Mouse (Mus musculus) macrophage (primary cell): ENCODE measurements around the gene Clptm1. TPM values are rescaled to one million over a fixed set of nuclear protein-coding genes. Genes with fewer than 3 reads are reported as not detected.

Source experiments
- H3K27ac ChIP-seq: fragments of 350-480 bp; formaldehyde crosslinking; 2 replicates; pipeline ENCODE4 v1.9.0; 2021
- H3K36me3 ChIP-seq: fragments of 350-480 bp; formaldehyde crosslinking; 2 replicates; pipeline ENCODE4 v1.9.0; 2021; ENCODE audit errors: inconsistent target
- H3K4me3 ChIP-seq: fragments of 350-480 bp; formaldehyde crosslinking; 2 replicates; pipeline ENCODE4 v1.9.0; 2021; ENCODE audit errors: inconsistent target
- H3K79me2 ChIP-seq: fragments of 350-480 bp; formaldehyde crosslinking; 2 replicates; pipeline ENCODE4 v1.9.0; 2021; ENCODE audit errors: inconsistent target
- WGBS: methylation state at CpG from one replicate; pipeline ENCODE4 v1.1.7; 2026; ENCODE audit warnings: inconsistent platforms; ENCODE audit not compliant: missing documents; 5-methylcytosine and 5-hydroxymethylcytosine counted together
- polyA plus RNA-seq: library from polyadenylated mRNA; stranded (reverse); fragments of 250-400 nt; gene quantifications from 3 replicates; pipeline ENCODE4 v1.2.4, GENCODE M21; 2018; ENCODE audit warnings: inconsistent platforms

The Clptm1 gene
- polyA plus RNA-seq, 1 experiment from 2014 or later: 90.5 TPM

DNA sequence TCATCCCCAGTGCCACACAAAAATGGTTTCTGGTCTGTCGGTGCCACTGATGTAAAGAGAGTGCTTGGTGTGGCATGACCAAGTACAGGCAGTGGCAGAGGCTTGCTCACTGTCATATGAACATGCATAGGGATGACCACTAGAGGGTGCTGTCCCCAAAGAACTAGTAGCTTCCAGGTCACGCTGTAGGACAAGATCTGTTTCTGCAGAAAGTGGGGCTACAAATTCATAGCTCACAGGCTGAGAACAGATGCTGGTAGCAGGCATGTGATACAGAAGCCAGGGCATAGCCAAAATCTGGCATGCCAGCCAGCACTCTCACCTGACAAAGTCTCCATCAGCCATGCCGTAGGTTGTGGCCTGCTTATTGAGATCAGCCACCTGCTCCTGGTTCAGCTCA, 74.9 kb downstream of the Clptm1 start:
- no peak overlapping the region for H3K4me3 ChIP-seq
- H3K27ac ChIP-seq: no peak overlapping the region
- peaks cover 61% of the 10 kb centered on the region for H3K36me3 ChIP-seq
- no peaks in the 10 kb centered on the region; the same call in 1 of the 2 replicates for H3K79me2 ChIP-seq
- WGBS: 37% methylated on average over 3 of the region's 3 CpGs

DNA sequence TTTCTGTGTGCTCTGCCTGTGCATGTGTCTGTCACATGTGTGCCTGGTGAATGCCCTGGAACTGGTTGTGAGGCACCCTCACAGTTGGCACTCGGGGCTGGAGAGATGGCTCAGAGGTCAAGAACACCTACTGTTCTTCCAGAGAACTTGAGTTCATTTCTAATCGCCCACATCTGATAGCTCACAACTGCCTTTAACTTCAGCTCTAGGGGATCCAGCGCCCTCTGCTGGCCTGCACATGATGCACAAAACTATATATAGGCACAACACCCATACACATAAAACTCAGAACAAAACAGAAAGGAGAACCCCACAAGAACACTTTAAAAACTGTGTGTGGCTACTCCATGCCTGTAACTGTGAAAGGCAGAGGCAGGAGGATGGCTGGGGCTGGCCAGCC, 75.6 kb downstream of the Clptm1 start:
- peaks cover 63% of the 10 kb centered on the region for H3K36me3 ChIP-seq
- H3K4me3 ChIP-seq: no peak overlapping the region
- H3K27ac ChIP-seq: no peak overlapping the region
- WGBS: 65% methylated on average over 3 of the region's 3 CpGs
- no peaks in the 10 kb centered on the region for H3K79me2 ChIP-seq

DNA sequence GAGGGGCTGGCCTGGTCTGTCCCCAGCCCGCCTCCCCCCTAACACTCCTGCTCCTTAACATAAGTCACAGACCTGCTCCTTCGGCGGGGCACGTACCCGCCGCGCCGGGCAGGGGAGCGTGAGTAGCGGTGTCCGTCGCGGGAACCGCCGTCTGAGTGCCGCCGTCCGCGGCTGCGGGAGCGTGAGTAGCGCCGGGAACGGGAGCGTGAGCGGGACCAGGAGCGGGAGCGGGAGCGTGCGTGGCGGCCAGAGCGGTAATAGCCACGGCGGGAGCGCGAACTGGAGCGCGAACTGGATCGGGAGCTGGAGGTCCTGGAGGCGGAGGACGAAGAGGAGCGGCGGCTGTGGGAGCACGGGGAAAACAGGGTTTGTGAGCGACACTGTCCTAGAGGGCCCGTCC, 78.6 kb downstream of the Clptm1 start:
- Histone ChIP-seq H3K36me3 (peaks cover 54% of the 10 kb centered on the region), H3K27ac (no peak overlapping the region), H3K4me3 (no peak overlapping the region), H3K79me2 (no peaks in the 10 kb centered on the region)
- WGBS: 96% methylated on average over 28 of the region's 46 CpGs

Other genes with a start within 250 kb of the Clptm1 start
- 13.7 to 20.2 TPM (median 14.9 TPM) in 3 replicates for gene Mark4, start 206.2 kb downstream of the Clptm1 start, polyA plus RNA-seq
- 0.07 TPM in 1 of 3 replicates, not detected in the others for gene Exoc3l2, start 201.7 kb downstream of the Clptm1 start, polyA plus RNA-seq
- 5.7 to 9.3 TPM (median 6.9 TPM) in 3 replicates for gene Bloc1s3, start 156.7 kb downstream of the Clptm1 start, polyA plus RNA-seq
- 9.4 to 41.1 TPM (median 33.5 TPM) in 3 replicates for gene Trappc6a, start 156.6 kb downstream of the Clptm1 start, polyA plus RNA-seq
- not detected in 3 replicates for gene Nkpd1, start 147.2 kb downstream of the Clptm1 start, polyA plus RNA-seq
- 21.4 to 34.9 TPM (median 23.9 TPM) in 3 replicates for gene Ppp1r37, start 102.0 kb downstream of the Clptm1 start, polyA plus RNA-seq
- 0.16 to 0.24 TPM in 2 of 3 replicates, not detected in the other for gene Zfp296, start 87.7 kb downstream of the Clptm1 start, polyA plus RNA-seq
- 16.9 to 46.6 TPM (median 40.7 TPM) in 3 replicates for gene Gemin7, start 87.4 kb downstream of the Clptm1 start, polyA plus RNA-seq
- 14.0 to 24.9 TPM (median 16.3 TPM) in 3 replicates for gene Clasrp, start 60.5 kb downstream of the Clptm1 start, polyA plus RNA-seq
- 11.3 to 29.9 TPM (median 15.3 TPM) in 3 replicates for gene Relb, start 35.6 kb downstream of the Clptm1 start, polyA plus RNA-seq
- 31.8 to 82.7 TPM (median 33.3 TPM) in 3 replicates for gene Apoc2, start 12.9 kb upstream of the Clptm1 start, polyA plus RNA-seq
- not detected in 3 replicates for gene Gm44805, start 16.4 kb upstream of the Clptm1 start, polyA plus RNA-seq
- 1.1 TPM in 1 of 3 replicates, not detected in the others for gene Apoc4, start 16.4 kb upstream of the Clptm1 start, polyA plus RNA-seq
- 4.3 to 4.7 TPM (median 4.4 TPM) in 3 replicates for gene Apoc1, start 27.6 kb upstream of the Clptm1 start, polyA plus RNA-seq
- gene Apoe, start 34.2 kb upstream of the Clptm1 start, polyA plus RNA-seq: 11,661 to 20,761 TPM (median 14,221 TPM) in 3 replicates
- gene Tomm40, start 50.4 kb upstream of the Clptm1 start, polyA plus RNA-seq: 17.8 to 74.1 TPM (median 32.1 TPM) in 3 replicates
- gene Nectin2, start 85.5 kb upstream of the Clptm1 start, polyA plus RNA-seq: 5.2 to 7.5 TPM (median 5.9 TPM) in 3 replicates
- gene Bcam, start 106.0 kb upstream of the Clptm1 start, polyA plus RNA-seq: 0.12 to 0.15 TPM (median 0.14 TPM) in 3 replicates
- not detected in 3 replicates for gene Cblc, start 131.8 kb upstream of the Clptm1 start, polyA plus RNA-seq
- 11.2 to 30.9 TPM (median 23.0 TPM) in 3 replicates for gene Bcl3, start 157.7 kb upstream of the Clptm1 start, polyA plus RNA-seq
- gene Gm19345, start 187.0 kb upstream of the Clptm1 start, polyA plus RNA-seq: not detected in 3 replicates
- 0.18 to 0.82 TPM (median 0.22 TPM) in 3 replicates for gene Ceacam16, start 196.3 kb upstream of the Clptm1 start, polyA plus RNA-seq
- 0.23 TPM in 2 of 3 replicates, not detected in the other for gene Ceacam19, start 222.9 kb upstream of the Clptm1 start, polyA plus RNA-seq